Mouse (Mus musculus): ENCODE data around the gene Ptgfrn.

DNA sequence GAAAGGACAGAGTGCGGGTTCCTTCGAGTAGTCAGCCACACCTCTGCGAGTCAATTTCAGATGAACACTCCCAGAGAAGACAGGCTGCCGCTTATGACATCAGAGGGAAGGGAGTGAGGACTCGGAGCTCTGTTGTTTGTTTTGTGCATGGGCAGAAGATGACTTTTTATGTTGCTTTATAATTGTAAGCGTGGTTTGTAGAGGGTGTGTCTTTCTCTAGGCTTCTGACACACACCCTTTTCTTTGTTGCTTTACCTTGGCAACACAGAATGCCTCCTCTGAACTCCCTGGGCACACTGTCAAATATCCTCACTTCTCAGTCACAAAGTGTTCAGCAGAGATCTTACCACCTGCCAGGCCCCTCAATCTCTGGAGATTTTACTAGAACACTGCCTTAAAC lies 43.9 kb downstream of the Ptgfrn start:
- no peak for TF ChIP-seq POLR2A (IDR thresholded peaks at IDR 0.05; ENCODE audit: low read depth, low read length)
- no peak for TF ChIP-seq CTCF (conservative IDR thresholded peaks at IDR 0.05; ENCODE audit: insufficient read depth, insufficient read length, low read depth, low read length)
